Mouse (Mus musculus) yolk sac, embryonic 10.5 days (tissue): ENCODE results near the gene Olfr1178.

Experiments used
- DNase-seq: peaks from one replicate; pipeline ENCODE4 v3.0.0-alpha.2; 2017; ENCODE audit warnings: low spot score

Gene Olfr1178

DNA sequence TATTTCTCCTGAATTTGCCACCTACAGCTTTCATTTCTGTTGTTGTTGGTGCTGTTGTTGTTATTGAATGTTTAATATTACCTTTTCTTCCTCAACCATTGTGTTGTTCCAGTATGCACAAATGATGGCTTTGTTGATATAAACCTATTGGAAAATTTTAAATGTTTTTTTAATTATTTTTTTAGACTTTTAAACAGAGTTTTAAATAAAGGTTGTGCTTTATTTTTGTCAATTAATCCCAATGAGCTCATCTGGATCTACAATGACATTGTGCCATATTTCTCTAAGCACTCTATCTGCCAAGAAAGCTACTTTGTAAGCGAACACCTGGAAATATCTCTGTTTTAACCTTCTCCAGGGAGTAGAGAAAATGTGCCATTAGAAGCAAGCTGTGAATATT lies at the start of gene Olfr1178:
Gene Olfr1178, plus strand, starts transcription at position 301 of the 400 bp plus-strand sequence.
- no peak for DNase-seq

DNA sequence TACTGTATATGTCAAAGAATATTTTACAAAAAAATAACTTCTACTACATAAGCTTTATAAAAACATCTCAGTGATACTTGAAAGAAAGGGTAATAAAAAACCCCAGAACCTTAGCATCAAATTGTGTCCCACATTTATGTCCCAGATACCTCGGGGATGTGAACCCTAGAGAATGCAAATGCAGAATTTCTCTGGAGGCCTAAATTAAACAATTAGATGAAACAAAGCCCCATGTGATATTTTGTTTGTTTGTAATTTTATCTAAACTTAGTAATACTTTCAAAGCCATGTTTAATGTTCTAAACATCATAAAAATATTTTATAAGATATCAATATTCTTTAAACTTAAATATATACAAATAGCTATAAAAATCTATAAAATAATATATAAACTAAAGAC lies 40.5 kb upstream of the Olfr1178 start, which contains the start of gene Olfr1177-ps:
Gene Olfr1177-ps, minus strand, starts transcription at position 101 of the 400 bp plus-strand sequence.
- DNase-seq: no peak

- no peak for DNase-seq
Measured at GRCm38 (mm10) chr2:88356304-88356703, 30.6 kb upstream of the Olfr1178 start.

GRCm38 (mm10) chr2:88406353-88406752 lies 19.5 kb downstream of the Olfr1178 start, which contains the start of gene Olfr1179:
Olfr1179 (minus strand) TSS chr2:88406453.
- no peak for DNase-seq

DNA sequence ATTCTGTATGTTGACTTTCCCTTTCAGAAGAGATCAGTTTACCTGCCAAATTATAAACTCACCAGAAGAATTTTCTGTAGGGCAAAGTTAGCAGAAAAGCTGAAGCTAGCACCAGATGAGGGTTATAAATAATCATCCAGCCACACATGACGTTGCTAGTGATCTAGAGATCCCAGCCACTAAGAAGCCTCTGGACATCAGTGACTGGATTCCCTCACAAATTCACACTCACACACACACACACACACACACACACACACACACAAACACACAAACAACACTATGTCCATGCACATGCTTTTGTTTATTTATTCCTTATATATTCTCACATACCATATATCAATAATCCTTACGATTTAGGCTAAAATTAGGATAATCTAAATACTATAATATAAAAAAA lies 32.2 kb downstream of the Olfr1178 start, which contains the start of gene Olfr1180:
Gene Olfr1180, minus strand, starts transcription at position 101 of the 400 bp plus-strand sequence.
- no peak for DNase-seq

GRCm38 (mm10) chr2:88426071-88426470 lies 39.2 kb downstream of the Olfr1178 start, which contains the start of gene Olfr1181:
Olfr1181 (minus strand) TSS chr2:88426171.
- no peak for DNase-seq

GRCm38 (mm10) chr2:88449031-88449430 lies 62.2 kb downstream of the Olfr1178 start, which contains the start of gene Gm13757:
Gm13757 (minus strand) TSS chr2:88449131.
- no peak for DNase-seq
